In genomic region chr3:137952225-137952913, GRCm38 (mm10) we compare ENCODE assay signal across 8 mouse cellular contexts. TPM values are rescaled to one million over a fixed set of nuclear protein-coding genes. Genes with fewer than 3 reads are reported as not detected.
A peak's percentile ranks its signal among the peaks of the same experiment; 100 is the strongest.
DNase-seq lines count a peak whose midpoint lies in the region; ATAC-seq and TF ChIP-seq lines count a peak whose summit lies in the region.

No protein-coding gene starts in this region.

- TF ChIP-seq CTCF in spleen, adult 2 months (IDR thresholded peaks at IDR 0.05; ENCODE audit: extremely low read depth, insufficient read depth, insufficient read length, insufficient replicate concordance) = no peak

- peak; percentile 41; the same call in 1 of the 2 replicates for ATAC-seq in forebrain, embryonic 16.5 days
- ATAC-seq in intestine, embryonic 16.5 days = peak; percentile 91
- no peak for ATAC-seq in cerebellum, adult (ENCODE audit: insufficient number of reproducible peaks, low FRiP score, low TSS enrichment)

- no peaks in the 10 kb centered on the region for H3K9me3 ChIP-seq in forebrain, embryonic 16.5 days (ENCODE audit: control insufficient read depth, low read length)
- H3K9me3 ChIP-seq in intestine, embryonic 16.5 days (ENCODE audit: control insufficient read depth, low read length) = no peaks in the 10 kb centered on the region
- H3K9me3 ChIP-seq in midbrain, embryonic 10.5 days (replicated peaks) = no peaks in the 10 kb centered on the region

- TF ChIP-seq POLR2A in spleen, adult 2 months (IDR thresholded peaks at IDR 0.05; ENCODE audit: low read depth, low read length) = no peak

- H3K4me2 ChIP-seq in forebrain, embryonic 16.5 days (ENCODE audit: low read length) = no peak overlapping the region
- H3K4me2 ChIP-seq in intestine, embryonic 16.5 days (ENCODE audit: low read depth, low read length) = no peak overlapping the region

- no peak overlapping the region for H3K9ac ChIP-seq in forebrain, embryonic 16.5 days (replicated peaks; ENCODE audit: low read depth, low read length)
- H3K9ac ChIP-seq in intestine, embryonic 16.5 days (ENCODE audit: low read depth, low read length) = peak overlapping the region; percentile 8; the same call in 1 of the 2 replicates

- peaks cover 43% of the 10 kb centered on the region for H3K4me1 ChIP-seq in spleen, adult 2 months (ENCODE audit: control insufficient read depth, insufficient read depth, insufficient read length)
- 0 out of 2 replicates have a peak, but pooled peaks cover 4% of the 10 kb centered on the region for H3K4me1 ChIP-seq in forebrain, embryonic 16.5 days (replicated peaks; ENCODE audit: control insufficient read depth, insufficient read depth, low read length)
- H3K4me1 ChIP-seq in intestine, embryonic 16.5 days (ENCODE audit: control insufficient read depth, insufficient read depth, low read length) = peaks cover 25% of the 10 kb centered on the region
- peaks cover 42% of the 10 kb centered on the region for H3K4me1 ChIP-seq in midbrain, embryonic 10.5 days

- H3K27ac ChIP-seq in spleen, adult 2 months (ENCODE audit: insufficient read depth, low read length) = peak overlapping the region; percentile 78
- no peak overlapping the region; the same call in 1 of the 2 replicates for H3K27ac ChIP-seq in forebrain, embryonic 16.5 days (ENCODE audit: low read length)
- H3K27ac ChIP-seq in intestine, embryonic 16.5 days (ENCODE audit: low read length) = peak overlapping the region; percentile 46
- H3K27ac ChIP-seq in midbrain, embryonic 10.5 days (replicated peaks) = peak overlapping the region; percentile 59; the same call in 1 of the 2 replicates

- peaks cover 2% of the 10 kb centered on the region; the same call in 1 of the 2 replicates for H3K36me3 ChIP-seq in spleen, adult 2 months (ENCODE audit: control insufficient read depth, insufficient read depth, low read length)
- H3K36me3 ChIP-seq in forebrain, embryonic 16.5 days (ENCODE audit: control insufficient read depth, insufficient read depth) = no peaks in the 10 kb centered on the region
- no peaks in the 10 kb centered on the region for H3K36me3 ChIP-seq in intestine, embryonic 16.5 days (ENCODE audit: control insufficient read depth, insufficient read depth, low read length)
- H3K36me3 ChIP-seq in midbrain, embryonic 10.5 days = no peaks in the 10 kb centered on the region

- H3K4me3 ChIP-seq in spleen, adult 2 months (ENCODE audit: extremely low read depth, insufficient read depth, insufficient read length) = no peak overlapping the region; the same call in 1 of the 2 replicates
- H3K4me3 ChIP-seq in forebrain, embryonic 16.5 days (replicated peaks; ENCODE audit: low read length) = no peak overlapping the region
- H3K4me3 ChIP-seq in intestine, embryonic 16.5 days (ENCODE audit: low read length) = no peak overlapping the region
- no peak overlapping the region for H3K4me3 ChIP-seq in midbrain, embryonic 10.5 days

- WGBS in spleen, adult 2 months = 33% methylated on average over 4 of the region's 4 CpGs
- WGBS in forebrain, embryonic 16.5 days = 84% methylated on average over 4 of the region's 4 CpGs
- 43% methylated on average over 4 of the region's 4 CpGs for WGBS in intestine, embryonic 16.5 days
- 73% methylated on average over 4 of the region's 4 CpGs for WGBS in midbrain, embryonic 10.5 days

- no peaks in the 10 kb centered on the region for H3K27me3 ChIP-seq in spleen, adult 2 months (ENCODE audit: control insufficient read depth, insufficient read depth, low read length)
- no peaks in the 10 kb centered on the region for H3K27me3 ChIP-seq in forebrain, embryonic 16.5 days (replicated peaks; ENCODE audit: control insufficient read depth, insufficient read depth, low read length)
- no peaks in the 10 kb centered on the region for H3K27me3 ChIP-seq in intestine, embryonic 16.5 days (replicated peaks; ENCODE audit: control insufficient read depth, insufficient read depth, low read length)
- H3K27me3 ChIP-seq in midbrain, embryonic 10.5 days (ENCODE audit: low read depth, poor library complexity, severe bottlenecking) = no peaks in the 10 kb centered on the region; the same call in 1 of the 2 replicates

- DNase-seq in spleen, adult 2 months (ENCODE audit: low read depth in 1 of 2, low spot score in 2 of 2) = peak in 1 of 2 experiments; percentile 30
- no peak for DNase-seq in spleen, adult 12 weeks (ENCODE audit: low spot score)
- peak; percentile 67 for DNase-seq in adrenal gland, adult 8-10 months
- DNase-seq in midbrain, embryonic 10.5 days (ENCODE audit: low spot score) = no peak
- DNase-seq in embryo, embryonic 11 days = no peak

RNA-seq across cellular contexts. Expression of gene Dapp1, which starts 29.0 kb away (rescaled TPM):
- polyA plus RNA-seq in spleen, adult 2 months (2012; rRNA removed) = 11.9 and 13.5 TPM in 2 replicates
- total RNA-seq in adrenal gland, adult 8-10 months (2022) = 10 to 100 TPM in 1 of 4 experiments, 1 to 10 TPM in 3; 3.9 to 11.2 (median 7.0) TPM
- 4.1 and 4.3 TPM in 2 replicates for polyA plus RNA-seq in forebrain, embryonic 16.5 days (2015; fragmentation: Nextera tagmentation; extraction: Ambion mirVana)
- 35.8 and 41.6 TPM in 2 replicates for polyA plus RNA-seq in intestine, embryonic 16.5 days (2015; fragmentation: Nextera tagmentation; extraction: Ambion mirVana)
- polyA plus RNA-seq in midbrain, embryonic 10.5 days (2016; fragmentation: Nextera tagmentation; extraction: Ambion mirVana) = 2.3 and 2.9 TPM in 2 replicates

RNA-seq across cellular contexts. Expression of gene Lamtor3, which starts 34.1 kb away (rescaled TPM):
- polyA plus RNA-seq in spleen, adult 2 months (2012; rRNA removed) = 14.9 and 15.7 TPM in 2 replicates
- 10 to 100 TPM; 62.8 to 80.3 (median 71.5) TPM for total RNA-seq in adrenal gland, adult 8-10 months (2022)
- polyA plus RNA-seq in forebrain, embryonic 16.5 days (2015; fragmentation: Nextera tagmentation; extraction: Ambion mirVana) = 141 and 145 TPM in 2 replicates
- polyA plus RNA-seq in intestine, embryonic 16.5 days (2015; fragmentation: Nextera tagmentation; extraction: Ambion mirVana) = 160 and 162 TPM in 2 replicates
- 91.6 and 91.8 TPM in 2 replicates for polyA plus RNA-seq in midbrain, embryonic 10.5 days (2016; fragmentation: Nextera tagmentation; extraction: Ambion mirVana)
